Mouse (Mus musculus) bone marrow macrophage, adult 2 months (primary cell): Measurements from ENCODE around the gene Gm4307. TPM values are rescaled to one million over a fixed set of nuclear protein-coding genes. Genes with fewer than 3 reads are reported as not detected.
"Not testable (repeated sequence)": the region's sequence is repeated elsewhere in the genome, so short reads cannot be mapped to it uniquely, and the experiment has no call there.

ENCODE experiments used
- H3K27ac ChIP-seq: 2 replicates; pipeline ENCODE4 v1.5.1; 2012; ENCODE audit warnings: low read depth, low read length; ENCODE audit not compliant: insufficient read depth
- H3K4me1 ChIP-seq: 2 replicates; pipeline ENCODE4 v1.6.1; 2012; ENCODE audit warnings: low read length; ENCODE audit not compliant: control insufficient read depth, insufficient read depth
- H3K4me3 ChIP-seq: 2 replicates; pipeline ENCODE4 v1.5.1; 2012; ENCODE audit warnings: mild to moderate bottlenecking, low read length, moderate library complexity; ENCODE audit not compliant: insufficient read depth
- polyA plus RNA-seq: library from polyadenylated mRNA; stranded (reverse); fragments of >200 nt; gene quantifications from 2 replicates; pipeline ENCODE4 v1.2.4, GENCODE M21; 2012; ENCODE audit not compliant: missing spikeins, insufficient read depth, insufficient read length

The Gm4307 gene
- polyA plus RNA-seq, result not detected in 2 replicates

GRCm38 (mm10) chr10:100361038-100361437, at the start of gene Gm4307:
TSS of gene Gm4307 (plus strand) at chr10:100361338.
- H3K4me3 ChIP-seq, H3K4me1 ChIP-seq, H3K27ac ChIP-seq: not testable (repeated sequence)

GRCm38 (mm10) chr10:100335376-100335775, 25.8 kb upstream of the Gm4307 start, which contains the start of gene Gm4301:
TSS of gene Gm4301 (plus strand) at chr10:100335676.
- H3K4me3 ChIP-seq, H3K4me1 ChIP-seq, H3K27ac ChIP-seq: not testable (repeated sequence)

GRCm38 (mm10) chr10:100340536-100340935, 20.6 kb upstream of the Gm4307 start, which contains the start of gene Gm4302:
TSS of gene Gm4302 (plus strand) at chr10:100340836.
- not testable (repeated sequence) for H3K4me1 ChIP-seq, H3K27ac ChIP-seq, H3K4me3 ChIP-seq

GRCm38 (mm10) chr10:100345672-100346071, 15.5 kb upstream of the Gm4307 start, which contains the start of gene Gm4303:
TSS of gene Gm4303 (plus strand) at chr10:100345972.
- H3K4me1 ChIP-seq, H3K4me3 ChIP-seq, H3K27ac ChIP-seq: not testable (repeated sequence)

DNA sequence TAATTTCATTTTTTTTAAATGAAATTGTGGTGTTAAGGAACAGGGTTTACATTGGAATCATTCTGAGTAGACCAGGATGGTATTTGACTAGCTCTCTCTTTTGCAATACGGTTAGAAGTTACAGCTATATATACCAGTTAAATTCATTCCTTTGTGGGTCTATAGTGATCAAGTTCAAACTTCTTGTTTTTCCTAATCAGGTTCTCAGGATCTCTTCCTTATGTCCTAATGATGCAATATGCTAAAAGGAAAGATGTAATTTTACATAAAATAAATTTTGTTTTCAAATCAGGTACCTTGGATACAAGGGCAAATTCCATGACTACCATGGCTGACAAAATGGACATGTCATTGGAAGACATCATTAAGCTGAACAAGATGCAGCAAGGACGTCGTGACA, 10.3 kb upstream of the Gm4307 start, which contains the start of gene Gm4305:
Gm4305 (plus strand) TSS at position 301 of the 400 bp plus-strand sequence.
- H3K4me3 ChIP-seq, H3K27ac ChIP-seq, H3K4me1 ChIP-seq: not testable (repeated sequence)

DNA sequence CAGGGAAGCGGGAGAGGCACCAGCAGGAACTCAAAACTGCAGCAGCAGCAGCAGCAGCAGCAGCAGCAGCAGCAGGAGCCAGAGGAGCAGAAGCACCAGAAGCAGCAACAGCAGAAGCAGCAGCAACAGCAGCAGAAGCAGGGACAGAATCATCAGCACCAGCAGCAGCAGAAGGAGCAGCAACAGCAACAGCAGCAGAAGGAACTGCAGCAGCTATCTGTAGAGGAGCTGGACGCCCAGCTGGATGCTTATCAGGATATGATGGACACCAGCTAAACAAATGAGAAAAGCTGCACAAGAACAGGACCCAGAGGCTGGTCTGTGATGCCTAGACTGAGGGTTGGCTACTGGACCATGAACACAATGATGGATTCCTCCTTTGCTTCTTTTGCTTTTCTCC, 4.3 kb upstream of the Gm4307 start:
- H3K4me3 ChIP-seq, H3K27ac ChIP-seq, H3K4me1 ChIP-seq: not testable (repeated sequence)

DNA sequence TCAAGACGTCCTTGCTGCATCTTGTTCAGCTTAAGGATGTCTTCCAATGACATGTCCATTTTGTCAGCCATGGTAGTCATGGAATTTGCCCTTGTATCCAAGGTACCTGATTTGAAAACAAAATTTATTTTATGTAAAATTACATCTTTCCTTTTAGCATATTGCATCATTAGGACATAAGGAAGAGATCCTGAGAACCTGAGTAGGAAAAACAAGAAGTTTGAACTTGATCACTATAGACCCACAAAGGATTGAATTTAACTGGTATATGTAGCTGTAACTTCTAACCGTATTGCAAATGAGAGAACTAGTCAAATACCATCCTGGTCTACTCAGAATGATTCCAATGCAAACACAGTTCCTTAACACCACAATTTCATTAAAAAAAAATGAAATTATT, 21.3 kb downstream of the Gm4307 start, which contains the start of gene Gm4312:
Gm4312 (minus strand) TSS at position 101 of the 400 bp plus-strand sequence.
- not testable (repeated sequence) for H3K4me3 ChIP-seq, H3K27ac ChIP-seq, H3K4me1 ChIP-seq

DNA sequence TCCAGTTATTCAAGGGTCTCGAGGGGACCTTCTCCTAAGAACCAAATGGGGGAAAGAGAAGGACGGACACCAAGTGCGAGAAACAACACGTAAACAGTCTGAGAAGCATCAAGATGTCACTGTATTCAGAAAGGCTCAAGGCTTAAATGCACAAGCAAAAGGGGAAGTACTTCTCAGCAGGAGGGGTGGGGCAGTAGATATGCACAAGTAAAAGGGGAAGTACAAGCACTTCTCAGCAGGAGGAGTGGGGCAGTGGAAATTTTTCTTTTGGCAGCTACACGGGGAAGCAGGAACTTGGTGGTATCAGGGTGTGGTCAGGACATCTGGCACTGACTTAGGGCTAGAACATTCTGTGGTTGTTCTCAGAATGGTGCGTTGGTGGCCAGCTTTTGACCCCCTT, 41.2 kb downstream of the Gm4307 start:
- not testable (repeated sequence) for H3K4me3 ChIP-seq, H3K4me1 ChIP-seq, H3K27ac ChIP-seq

Other genes with a start within 250 kb of the Gm4307 start
- not detected in 2 replicates for gene Gm4301, start 25.7 kb upstream of the Gm4307 start, polyA plus RNA-seq
- not detected in 2 replicates for gene Gm4302, start 20.5 kb upstream of the Gm4307 start, polyA plus RNA-seq
- gene Gm4303, start 15.4 kb upstream of the Gm4307 start, polyA plus RNA-seq, result not detected in 2 replicates
- gene Gm4305, start 10.2 kb upstream of the Gm4307 start, polyA plus RNA-seq, result not detected in 2 replicates
- not detected in 2 replicates for gene Gm4312, start 21.2 kb downstream of the Gm4307 start, polyA plus RNA-seq
- gene Tmtc3, start 126.0 kb downstream of the Gm4307 start, polyA plus RNA-seq, result 13.3 and 14.5 TPM in 2 replicates
- 7.5 and 9.8 TPM in 2 replicates for gene Cep290, start 126.2 kb downstream of the Gm4307 start, polyA plus RNA-seq
- gene 4930430F08Rik, start 229.1 kb downstream of the Gm4307 start, polyA plus RNA-seq, result 8.9 and 10.0 TPM in 2 replicates
- gene 1700017N19Rik, start 229.1 kb downstream of the Gm4307 start, polyA plus RNA-seq, result not detected in 2 replicates